Mouse (Mus musculus) cerebellum, postnatal 14 days (tissue): ENCODE data around the gene Crlf1.
"Not testable (repeated sequence)": the region's sequence is repeated elsewhere in the genome, so short reads cannot be mapped to it uniquely, and the experiment has no call there.

Experiments
- DNase-seq, 2 experiments: peaks; one replicate each; pipeline ENCODE4 v3.0.0; 2021; ENCODE audit warnings: mixed read lengths in 2 of 2

Crlf1 gene

GRCm38 (mm10) chr8:70500386-70501301 lies 7.7 kb downstream of the Crlf1 start:
- DNase-seq: peak; percentile 73

GRCm38 (mm10) chr8:70501820-70502529 lies 9.0 kb downstream of the Crlf1 start:
- peak; percentile 67 to 69 for DNase-seq

GRCm38 (mm10) chr8:70502540-70502939 lies 9.6 kb downstream of the Crlf1 start:
- DNase-seq: no peak

GRCm38 (mm10) chr8:70503062-70503750 lies 10.2 kb downstream of the Crlf1 start:
- DNase-seq: peak; percentile 83 to 86

GRCm38 (mm10) chr8:70504291-70504716 lies 11.3 kb downstream of the Crlf1 start:
- peak; percentile 57 to 65 for DNase-seq

GRCm38 (mm10) chr8:70504851-70505250 lies 11.9 kb downstream of the Crlf1 start:
- peak; percentile 94 to 97 for DNase-seq

- no peak for DNase-seq
Observed at GRCm38 (mm10) chr8:70505698-70506327, 12.9 kb downstream of the Crlf1 start.

GRCm38 (mm10) chr8:70506328-70507026 lies 13.5 kb downstream of the Crlf1 start, which contains the start of gene Rex1bd:
TSS of gene Rex1bd (minus strand) at chr8:70506752.
- DNase-seq: peak; percentile 97 to 98

- no peak for DNase-seq
Observed at GRCm38 (mm10) chr8:70507027-70507393, 14.1 kb downstream of the Crlf1 start.

GRCm38 (mm10) chr8:70509281-70509952 lies 16.5 kb downstream of the Crlf1 start:
- no peak for DNase-seq

- peak; percentile 98 to 99 for DNase-seq
Observed at GRCm38 (mm10) chr8:70510228-70510915, 17.4 kb downstream of the Crlf1 start, which contains the start of gene Uba52. TSS of gene Uba52 (minus strand) at chr8:70510801.

- DNase-seq: not testable (repeated sequence)
Observed at GRCm38 (mm10) chr8:70511174-70511573, 18.2 kb downstream of the Crlf1 start.

GRCm38 (mm10) chr8:70511770-70512169 lies 18.8 kb downstream of the Crlf1 start:
- no peak for DNase-seq

- DNase-seq: no peak
Observed at GRCm38 (mm10) chr8:70512253-70512903, 19.4 kb downstream of the Crlf1 start.

GRCm38 (mm10) chr8:70513441-70513840 lies 20.5 kb downstream of the Crlf1 start:
- no peak for DNase-seq

- no peak for DNase-seq
Observed at GRCm38 (mm10) chr8:70517940-70518643, 25.1 kb downstream of the Crlf1 start.

- DNase-seq: no peak
Observed at GRCm38 (mm10) chr8:70519043-70519442, 26.1 kb downstream of the Crlf1 start.

GRCm38 (mm10) chr8:70519606-70520005 lies 26.6 kb downstream of the Crlf1 start:
- no peak for DNase-seq
